Mouse (Mus musculus) limb, embryonic 14.5 days (tissue): ENCODE data around the gene Rasgrp1. TPM values are rescaled to one million over a fixed set of nuclear protein-coding genes. Genes with fewer than 3 reads are reported as not detected.

Experiments used
- ATAC-seq: fragments of 200-750 bp; cut with Nextera tagmentation; 2 replicates; pipeline ENCODE4 v1.8.0; 2017; ENCODE audit warnings: low read depth, moderate number of reproducible peaks, moderate TSS enrichment; ENCODE audit not compliant: low FRiP score
- DNase-seq: peaks from one replicate; pipeline ENCODE4 v3.0.0-alpha.2; 2015; ENCODE audit warnings: low spot score
- H3K27ac ChIP-seq: fragments of 300-500 bp; sonication (generic); replicated peaks from 2 replicates; pipeline ENCODE4 v1.5.1; 2014; ENCODE audit warnings: low read depth, mild to moderate bottlenecking, low read length, moderate library complexity, mixed read lengths
- H3K27me3 ChIP-seq: fragments of 300-500 bp; sonication (generic); 2 replicates; pipeline ENCODE4 v1.6.1; 2014; ENCODE audit warnings: low read length, mixed read lengths; ENCODE audit not compliant: control insufficient read depth, insufficient read depth
- H3K36me3 ChIP-seq: fragments of 300-500 bp; sonication (generic); 2 replicates; pipeline ENCODE4 v1.6.1; 2014; ENCODE audit warnings: mild to moderate bottlenecking, low read length, moderate library complexity, mixed read lengths; ENCODE audit not compliant: control insufficient read depth, insufficient read depth
- H3K4me1 ChIP-seq: fragments of 300-500 bp; sonication (generic); 2 replicates; pipeline ENCODE4 v1.6.1; 2014; ENCODE audit warnings: antibody characterized with exemption, low read length, mixed read lengths; ENCODE audit not compliant: control insufficient read depth, insufficient read depth
- H3K4me2 ChIP-seq: fragments of 300-500 bp; sonication (generic); replicated peaks from 2 replicates; pipeline ENCODE4 v1.6.1; 2014; ENCODE audit warnings: low read depth, mild to moderate bottlenecking, low read length, moderate library complexity; ENCODE audit not compliant: severe bottlenecking
- H3K4me3 ChIP-seq: fragments of 300-500 bp; sonication (generic); replicated peaks from 2 replicates; pipeline ENCODE4 v1.5.1; 2014; ENCODE audit warnings: low read length
- H3K9ac ChIP-seq: fragments of 300-500 bp; sonication (generic); 2 replicates; pipeline ENCODE4 v1.6.1; 2014; ENCODE audit warnings: mild to moderate bottlenecking, low read depth, low read length, moderate library complexity; ENCODE audit not compliant: severe bottlenecking
- H3K9me3 ChIP-seq: fragments of 300-500 bp; sonication (generic); 2 replicates; pipeline ENCODE4 v1.6.1; 2016; ENCODE audit warnings: low read length; ENCODE audit not compliant: control insufficient read depth
- POLR2A ChIP-seq: fragments of 200-500 bp; IDR thresholded peaks from 2 replicates; pipeline ENCODE4 v1.8.0; 2012; ENCODE audit warnings: inconsistent platforms, mild to moderate bottlenecking, moderate library complexity, borderline replicate concordance; ENCODE audit not compliant: insufficient read depth, insufficient read length; ENCODE audit errors: extremely low read depth
- WGBS: fragments of 180-500 bp; shearing (Covaris S2); extraction: QIAGEN DNeasy Blood & Tissue Kit; methylation state at CpG from one replicate; pipeline ENCODE4 v1.1.7; 2014; 5-methylcytosine and 5-hydroxymethylcytosine counted together
- polyA plus RNA-seq, 2 experiments: library from polyadenylated mRNA; depleted of rRNA in 1 of 2; stranded (reverse) in 1 of 2; unstranded in 1 of 2; fragments of >200 nt; fragmentation: Nextera tagmentation in 1 of 2; extraction: Ambion mirVana in 1 of 2; gene quantifications; 2 replicates each; pipeline versions ENCODE4 v1.2.1 to v1.2.3; 2012 to 2014

The Rasgrp1 gene
- polyA plus RNA-seq, 2 experiments = 0.45 to 0.52 TPM

- H3K4me2 ChIP-seq = peak overlapping the region; percentile 78
- H3K9me3 ChIP-seq = no peaks in the 10 kb centered on the region
- ATAC-seq = peak; percentile 30; the same call in 1 of the 2 replicates
- H3K4me3 ChIP-seq = peak overlapping the region; percentile 52
- H3K4me1 ChIP-seq = peaks cover 9% of the 10 kb centered on the region; the same call in 1 of the 2 replicates
- H3K36me3 ChIP-seq = no peaks in the 10 kb centered on the region
- H3K9ac ChIP-seq = peak overlapping the region; percentile 51
- no peak for TF ChIP-seq POLR2A
- no peak overlapping the region for H3K27ac ChIP-seq
- under 1% methylated on average over 18 of the region's 19 CpGs for WGBS
- H3K27me3 ChIP-seq = peaks cover 19% of the 10 kb centered on the region; the same call in 1 of the 2 replicates
- DNase-seq = peak; percentile 61
Observed at GRCm38 (mm10) chr2:117342090-117342546, 683 bp downstream of the Rasgrp1 start.

- 56% methylated on average over 3 of the region's 3 CpGs for WGBS
- Histone ChIP-seq H3K4me3 (no peak overlapping the region), H3K4me1 (peaks cover 9% of the 10 kb centered on the region; the same call in 1 of the 2 replicates), H3K9me3 (no peaks in the 10 kb centered on the region), H3K4me2 (no peak overlapping the region), H3K9ac (no peak overlapping the region), H3K27ac (no peak overlapping the region), H3K36me3 (no peaks in the 10 kb centered on the region), H3K27me3 (peaks cover 17% of the 10 kb centered on the region; the same call in 1 of the 2 replicates)
- DNase-seq = no peak
- no peak for TF ChIP-seq POLR2A
- no peak for ATAC-seq
Observed at GRCm38 (mm10) chr2:117338501-117338900, 4.3 kb downstream of the Rasgrp1 start.

GRCm38 (mm10) chr2:117337902-117338301 lies 4.9 kb downstream of the Rasgrp1 start:
- Histone ChIP-seq H3K9ac (no peak overlapping the region), H3K36me3 (no peaks in the 10 kb centered on the region), H3K4me3 (no peak overlapping the region), H3K27ac (no peak overlapping the region), H3K27me3 (peaks cover 11% of the 10 kb centered on the region; the same call in 1 of the 2 replicates), H3K4me1 (peaks cover 5% of the 10 kb centered on the region; the same call in 1 of the 2 replicates), H3K4me2 (no peak overlapping the region), H3K9me3 (no peaks in the 10 kb centered on the region)
- DNase-seq (no peak), ATAC-seq (no peak)
- 92% methylated on average over 7 of the region's 7 CpGs for WGBS
- no peak for TF ChIP-seq POLR2A

GRCm38 (mm10) chr2:117336946-117337665 lies 5.7 kb downstream of the Rasgrp1 start:
- ATAC-seq (no peak), DNase-seq (no peak)
- no peak overlapping the region for H3K4me3 ChIP-seq
- H3K27me3 ChIP-seq = 0 out of 2 replicates have a peak, but pooled peaks cover 3% of the 10 kb centered on the region
- no peaks in the 10 kb centered on the region for H3K4me1 ChIP-seq
- no peak overlapping the region for H3K4me2 ChIP-seq
- H3K9me3 ChIP-seq = no peaks in the 10 kb centered on the region
- no peak for TF ChIP-seq POLR2A
- 40% methylated on average over 5 of the region's 5 CpGs for WGBS
- no peaks in the 10 kb centered on the region for H3K36me3 ChIP-seq
- no peak overlapping the region for H3K27ac ChIP-seq
- no peak overlapping the region for H3K9ac ChIP-seq

- H3K4me2 ChIP-seq = no peak overlapping the region
- H3K4me3 ChIP-seq = no peak overlapping the region
- DNase-seq (no peak), ATAC-seq (no peak)
- H3K9ac ChIP-seq = no peak overlapping the region
- no peaks in the 10 kb centered on the region for H3K9me3 ChIP-seq
- TF ChIP-seq POLR2A = no peak
- WGBS = 55% methylated on average over 4 of the region's 4 CpGs
- no peaks in the 10 kb centered on the region for H3K27me3 ChIP-seq
- no peaks in the 10 kb centered on the region for H3K36me3 ChIP-seq
- no peaks in the 10 kb centered on the region for H3K4me1 ChIP-seq
- no peak overlapping the region for H3K27ac ChIP-seq
Observed at GRCm38 (mm10) chr2:117335552-117336188, 7.1 kb downstream of the Rasgrp1 start.
